Mouse (Mus musculus) bone marrow macrophage, adult 2 months (primary cell): Measurements from ENCODE around the gene Plekhh1.

Experiments used
- CTCF ChIP-seq: IDR thresholded peaks from 2 replicates; pipeline ENCODE4 v1.5.1; 2012; ENCODE audit warnings: low read depth, mild to moderate bottlenecking, low read length, moderate library complexity
- POLR2A ChIP-seq: IDR thresholded peaks from 2 replicates; pipeline ENCODE4 v1.6.1; 2012; ENCODE audit warnings: mild to moderate bottlenecking, low read depth, low read length, borderline replicate concordance

GRCm38 (mm10) chr12:79017994-79018399, 11.0 kb upstream of the Plekhh1 start:
- TF ChIP-seq POLR2A (no peak), CTCF (no peak)
